Mouse (Mus musculus): ENCODE measurements around the gene Ngly1. TPM values are rescaled to one million over a fixed set of nuclear protein-coding genes. Genes with fewer than 3 reads are reported as not detected.
"Not testable (repeated sequence)": the region's sequence is repeated elsewhere in the genome, so short reads cannot be mapped to it uniquely, and the experiment has no call there.

Gene Ngly1
- polyA plus RNA-seq, 1 experiment from 2014 or later = 26.9 TPM

- H3K36me3 ChIP-seq (replicated peaks); H3K4me3 ChIP-seq (replicated peaks); H3K27ac ChIP-seq; H3K9ac ChIP-seq; H3K4me1 ChIP-seq; ATAC-seq (ENCODE audit: low FRiP score); H3K4me2 ChIP-seq; H3K9me3 ChIP-seq; H3K27me3 ChIP-seq: not testable (repeated sequence)
- WGBS = 87% methylated on average over 2 of the region's 2 CpGs
Observed at GRCm38 (mm10) chr14:16313073-16313472, 64.0 kb downstream of the Ngly1 start.

- ATAC-seq (ENCODE audit: low FRiP score) = no peak
Observed at GRCm38 (mm10) chr14:16313936-16314521, 64.9 kb downstream of the Ngly1 start.

GRCm38 (mm10) chr14:16314842-16315241, 65.8 kb downstream of the Ngly1 start:
- 90% methylated on average over 2 of the region's 2 CpGs for WGBS
- H3K4me1 ChIP-seq = peaks cover 3% of the 10 kb centered on the region
- H3K9ac ChIP-seq = no peak overlapping the region
- no peak overlapping the region for H3K4me2 ChIP-seq
- ATAC-seq (ENCODE audit: low FRiP score) = no peak
- H3K9me3 ChIP-seq = no peaks in the 10 kb centered on the region
- no peak overlapping the region for H3K27ac ChIP-seq
- H3K4me3 ChIP-seq (replicated peaks) = no peak overlapping the region
- no peaks in the 10 kb centered on the region for H3K36me3 ChIP-seq (replicated peaks)
- H3K27me3 ChIP-seq = no peaks in the 10 kb centered on the region

More at GRCm38 (mm10) chr14:16313936-16314521, 64.9 kb downstream of the Ngly1 start:
- Histone ChIP-seq H3K9me3 (no peaks in the 10 kb centered on the region), H3K4me3 (replicated peaks) (no peak overlapping the region), H3K27ac (no peak overlapping the region), H3K4me1 (peaks cover 3% of the 10 kb centered on the region), H3K9ac (no peak overlapping the region), H3K4me2 (no peak overlapping the region), H3K36me3 (replicated peaks) (no peaks in the 10 kb centered on the region), H3K27me3 (no peaks in the 10 kb centered on the region)
- 72% methylated on average over 7 of the region's 7 CpGs for WGBS

- Histone ChIP-seq H3K4me3 (replicated peaks) (no peak overlapping the region), H3K9me3 (no peaks in the 10 kb centered on the region), H3K4me2 (no peak overlapping the region), H3K27ac (no peak overlapping the region), H3K9ac (no peak overlapping the region), H3K4me1 (peaks cover 3% of the 10 kb centered on the region; the same call in 1 of the 2 replicates), H3K27me3 (no peaks in the 10 kb centered on the region), H3K36me3 (replicated peaks) (no peaks in the 10 kb centered on the region)
- ATAC-seq (ENCODE audit: low FRiP score) = no peak
- WGBS = 89% methylated on average over 1 of the region's 1 CpGs
Observed at GRCm38 (mm10) chr14:16316715-16317114, 67.6 kb downstream of the Ngly1 start.

- H3K4me2 ChIP-seq = no peak overlapping the region
- H3K27me3 ChIP-seq = no peaks in the 10 kb centered on the region
- ATAC-seq (ENCODE audit: low FRiP score) = no peak
- no peak overlapping the region for H3K4me3 ChIP-seq (replicated peaks)
- WGBS = 86% methylated on average over 2 of the region's 2 CpGs
- H3K4me1 ChIP-seq = no peaks in the 10 kb centered on the region
- H3K9ac ChIP-seq = no peak overlapping the region
- no peaks in the 10 kb centered on the region for H3K9me3 ChIP-seq
- no peak overlapping the region for H3K27ac ChIP-seq
- no peaks in the 10 kb centered on the region for H3K36me3 ChIP-seq (replicated peaks)
Observed at GRCm38 (mm10) chr14:16319818-16320217, 70.7 kb downstream of the Ngly1 start.

- no peaks in the 10 kb centered on the region for H3K9me3 ChIP-seq
- no peak overlapping the region for H3K9ac ChIP-seq
- no peak for ATAC-seq (ENCODE audit: low FRiP score)
- no peaks in the 10 kb centered on the region for H3K27me3 ChIP-seq
- no peak overlapping the region for H3K4me2 ChIP-seq
- H3K36me3 ChIP-seq (replicated peaks) = no peaks in the 10 kb centered on the region
- 85% methylated on average over 4 of the region's 4 CpGs for WGBS
- H3K4me3 ChIP-seq (replicated peaks) = no peak overlapping the region
- H3K4me1 ChIP-seq = peaks cover 11% of the 10 kb centered on the region
- no peak overlapping the region for H3K27ac ChIP-seq
Observed at GRCm38 (mm10) chr14:16324394-16324793, 75.3 kb downstream of the Ngly1 start.

GRCm38 (mm10) chr14:16325208-16325607, 76.1 kb downstream of the Ngly1 start:
- Histone ChIP-seq H3K4me2 (no peak overlapping the region), H3K27me3 (no peaks in the 10 kb centered on the region), H3K9me3 (no peaks in the 10 kb centered on the region), H3K9ac (no peak overlapping the region), H3K4me3 (replicated peaks) (no peak overlapping the region), H3K4me1 (peaks cover 11% of the 10 kb centered on the region), H3K36me3 (replicated peaks) (no peaks in the 10 kb centered on the region), H3K27ac (no peak overlapping the region)
- 53% methylated on average over 1 of the region's 1 CpGs for WGBS
- no peak for ATAC-seq (ENCODE audit: low FRiP score)

- H3K9ac ChIP-seq = no peak overlapping the region
- H3K4me1 ChIP-seq = peaks cover 14% of the 10 kb centered on the region
- no peak overlapping the region for H3K4me2 ChIP-seq
- H3K36me3 ChIP-seq (replicated peaks) = no peaks in the 10 kb centered on the region
- peak; percentile 57; the same call in 1 of the 2 replicates for ATAC-seq (ENCODE audit: low FRiP score)
- WGBS = 15% methylated on average over 2 of the region's 2 CpGs
- H3K9me3 ChIP-seq = no peaks in the 10 kb centered on the region
- 0 out of 2 replicates have a peak overlapping the region, but pooled peaks have one; percentile 31 for H3K27ac ChIP-seq
- H3K4me3 ChIP-seq (replicated peaks) = no peak overlapping the region
- H3K27me3 ChIP-seq = no peaks in the 10 kb centered on the region
Observed at GRCm38 (mm10) chr14:16328531-16328930, 79.5 kb downstream of the Ngly1 start.

GRCm38 (mm10) chr14:16328959-16329480, 79.9 kb downstream of the Ngly1 start:
- H3K4me2 ChIP-seq = no peak overlapping the region
- H3K4me1 ChIP-seq = peaks cover 14% of the 10 kb centered on the region
- ATAC-seq (ENCODE audit: low FRiP score) = no peak; the same call in 1 of the 2 replicates
- no peak overlapping the region for H3K9ac ChIP-seq
- no peak overlapping the region for H3K4me3 ChIP-seq (replicated peaks)
- 19% methylated on average over 5 of the region's 5 CpGs for WGBS
- no peaks in the 10 kb centered on the region for H3K27me3 ChIP-seq
- no peaks in the 10 kb centered on the region for H3K36me3 ChIP-seq (replicated peaks)
- 0 out of 2 replicates have a peak overlapping the region, but pooled peaks have one; percentile 31 for H3K27ac ChIP-seq
- H3K9me3 ChIP-seq = no peaks in the 10 kb centered on the region

GRCm38 (mm10) chr14:16329756-16330155, 80.7 kb downstream of the Ngly1 start:
- no peaks in the 10 kb centered on the region for H3K36me3 ChIP-seq (replicated peaks)
- no peaks in the 10 kb centered on the region for H3K9me3 ChIP-seq
- H3K4me1 ChIP-seq = peaks cover 14% of the 10 kb centered on the region
- H3K9ac ChIP-seq = no peak overlapping the region
- H3K4me2 ChIP-seq = no peak overlapping the region
- H3K27me3 ChIP-seq = no peaks in the 10 kb centered on the region
- 0 out of 2 replicates have a peak, but pooled peaks have one; percentile 55 for ATAC-seq (ENCODE audit: low FRiP score)
- H3K4me3 ChIP-seq (replicated peaks) = no peak overlapping the region
- 66% methylated on average over 3 of the region's 3 CpGs for WGBS
- no peak overlapping the region for H3K27ac ChIP-seq

- no peaks in the 10 kb centered on the region for H3K36me3 ChIP-seq (replicated peaks)
- no peak overlapping the region for H3K4me2 ChIP-seq
- no peak overlapping the region for H3K27ac ChIP-seq
- H3K4me1 ChIP-seq = peaks cover 4% of the 10 kb centered on the region
- no peaks in the 10 kb centered on the region for H3K9me3 ChIP-seq
- WGBS = 86% methylated on average over 3 of the region's 3 CpGs
- no peak overlapping the region for H3K4me3 ChIP-seq (replicated peaks)
- no peak overlapping the region for H3K9ac ChIP-seq
- H3K27me3 ChIP-seq = no peaks in the 10 kb centered on the region
- ATAC-seq (ENCODE audit: low FRiP score) = no peak
Observed at GRCm38 (mm10) chr14:16334260-16334659, 85.2 kb downstream of the Ngly1 start.

GRCm38 (mm10) chr14:16335835-16336417, 86.8 kb downstream of the Ngly1 start:
- Histone ChIP-seq H3K9ac (no peak overlapping the region), H3K9me3 (no peaks in the 10 kb centered on the region), H3K36me3 (replicated peaks) (no peaks in the 10 kb centered on the region), H3K4me1 (0 out of 2 replicates have a peak, but pooled peaks cover 2% of the 10 kb centered on the region), H3K27ac (no peak overlapping the region), H3K4me2 (no peak overlapping the region), H3K27me3 (no peaks in the 10 kb centered on the region), H3K4me3 (replicated peaks) (no peak overlapping the region)
- no peak for ATAC-seq (ENCODE audit: low FRiP score)
- 80% methylated on average over 3 of the region's 3 CpGs for WGBS

GRCm38 (mm10) chr14:16347505-16347904, 98.4 kb downstream of the Ngly1 start:
- Histone ChIP-seq H3K9ac (no peak overlapping the region), H3K4me1 (no peaks in the 10 kb centered on the region), H3K9me3 (no peaks in the 10 kb centered on the region), H3K27ac (no peak overlapping the region), H3K27me3 (no peaks in the 10 kb centered on the region), H3K4me3 (replicated peaks) (no peak overlapping the region), H3K36me3 (replicated peaks) (no peaks in the 10 kb centered on the region), H3K4me2 (no peak overlapping the region)
- WGBS = 77% methylated on average over 9 of the region's 9 CpGs
- no peak for ATAC-seq (ENCODE audit: low FRiP score)
